Mouse (Mus musculus) heart, postnatal 0 days (tissue): Measurements from ENCODE around the gene Dnm3.

ENCODE experiments used
- CTCF ChIP-seq: IDR thresholded peaks from 2 replicates; pipeline ENCODE4 v1.5.1; 2016; ENCODE audit warnings: antibody characterized with exemption, control low read depth, low read depth
- EP300 ChIP-seq: IDR thresholded peaks from 2 replicates; pipeline ENCODE4 v1.6.1; 2016; ENCODE audit warnings: antibody characterized with exemption, low read depth

DNA sequence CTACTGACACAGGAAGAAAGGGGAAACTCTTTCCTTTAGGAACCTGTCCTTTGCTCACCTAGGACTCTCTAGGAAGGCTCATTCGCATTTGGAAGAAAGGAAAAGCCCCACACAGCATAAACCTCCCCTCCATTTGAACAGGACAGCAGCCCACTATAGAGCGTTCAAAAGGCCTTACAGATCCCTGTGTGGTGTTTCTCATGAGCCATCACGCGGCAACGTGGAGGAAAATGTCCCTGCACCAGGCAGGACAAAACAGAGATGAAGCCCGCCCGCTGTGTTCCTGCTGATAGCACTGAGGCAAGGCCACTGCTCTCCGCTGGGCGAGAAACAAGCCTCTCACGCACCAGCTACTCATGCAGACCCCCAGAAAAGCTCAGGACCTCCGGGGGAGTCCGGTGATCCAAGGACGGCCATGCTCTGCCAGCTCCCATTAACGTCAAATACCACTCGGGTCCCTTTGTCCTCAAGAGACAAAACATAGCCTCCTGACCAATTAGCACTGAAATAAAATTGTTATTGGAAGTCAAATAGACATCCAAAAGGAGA is 51.8 kb downstream of the Dnm3 start:
- TF ChIP-seq EP300, result no peak
- no peak for TF ChIP-seq CTCF
